Mouse (Mus musculus) cerebellum, adult 2 months (tissue): Measurements from ENCODE around the gene Tmem108.

ENCODE experiments used
- CTCF ChIP-seq: fragments of 200-500 bp; IDR thresholded peaks from 2 replicates; pipeline ENCODE4 v1.5.1; 2011; ENCODE audit warnings: low read depth, mild to moderate bottlenecking, control low read depth, low read length, moderate library complexity, borderline replicate concordance; ENCODE audit not compliant: insufficient read depth
- POLR2A ChIP-seq: fragments of 200-500 bp; IDR thresholded peaks from 2 replicates; pipeline ENCODE4 v1.6.1; 2011; ENCODE audit warnings: low read length, control low read depth, borderline replicate concordance; ENCODE audit not compliant: insufficient read depth

- no peak for TF ChIP-seq POLR2A
- no peak for TF ChIP-seq CTCF
Measured at GRCm38 (mm10) chr9:103759829-103760228, 1.8 kb downstream of the Tmem108 start.
